Mouse (Mus musculus) stomach, adult 2 months (tissue): Measurements from ENCODE around the gene Gpr85. TPM values are rescaled to one million over a fixed set of nuclear protein-coding genes. Genes with fewer than 3 reads are reported as not detected.

Source experiments
- polyA plus RNA-seq: library from polyadenylated mRNA; depleted of rRNA; stranded (reverse); fragments of >200 nt; gene quantifications from 2 replicates; pipeline ENCODE4 v1.2.3, GENCODE M21; 2012; rRNA removed

Gene Gpr85
- polyA plus RNA-seq: 0.08 and 0.15 TPM in 2 replicates

DNA sequence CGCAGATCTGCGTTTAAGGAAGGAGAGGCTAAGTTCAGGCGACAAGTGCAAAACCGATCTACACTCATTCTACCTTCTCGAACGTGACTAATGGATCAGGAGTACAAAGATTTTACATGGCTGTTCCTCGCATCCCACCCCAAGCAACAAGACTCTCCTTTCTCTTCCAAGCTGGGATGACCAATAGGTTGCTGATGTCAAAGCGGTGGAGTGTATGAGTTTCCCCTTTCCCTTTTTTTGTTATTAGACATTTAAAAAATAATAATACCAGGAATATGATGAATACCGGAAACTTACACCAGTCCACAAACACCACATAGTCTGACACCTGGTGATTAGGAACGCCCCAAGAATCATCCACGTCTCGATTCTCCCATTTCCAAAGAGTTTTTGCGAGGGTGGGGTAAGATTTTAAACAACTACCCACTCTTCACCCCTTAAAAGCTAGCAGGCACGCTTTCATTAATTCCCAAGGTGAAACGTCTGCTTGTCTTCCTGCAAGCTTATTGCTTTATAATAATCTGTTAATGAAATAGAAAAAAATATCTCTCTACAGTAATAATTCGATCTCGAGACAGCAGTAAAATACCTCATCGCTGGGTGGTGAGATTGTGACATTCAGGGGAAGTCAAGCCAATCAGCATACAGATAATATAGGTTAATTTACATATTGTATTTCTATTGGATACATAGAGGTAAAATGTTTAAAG lies at the start of gene Gpr85:
Gpr85 (minus strand) TSS at position 598 of the 710 bp plus-strand sequence.

DNA sequence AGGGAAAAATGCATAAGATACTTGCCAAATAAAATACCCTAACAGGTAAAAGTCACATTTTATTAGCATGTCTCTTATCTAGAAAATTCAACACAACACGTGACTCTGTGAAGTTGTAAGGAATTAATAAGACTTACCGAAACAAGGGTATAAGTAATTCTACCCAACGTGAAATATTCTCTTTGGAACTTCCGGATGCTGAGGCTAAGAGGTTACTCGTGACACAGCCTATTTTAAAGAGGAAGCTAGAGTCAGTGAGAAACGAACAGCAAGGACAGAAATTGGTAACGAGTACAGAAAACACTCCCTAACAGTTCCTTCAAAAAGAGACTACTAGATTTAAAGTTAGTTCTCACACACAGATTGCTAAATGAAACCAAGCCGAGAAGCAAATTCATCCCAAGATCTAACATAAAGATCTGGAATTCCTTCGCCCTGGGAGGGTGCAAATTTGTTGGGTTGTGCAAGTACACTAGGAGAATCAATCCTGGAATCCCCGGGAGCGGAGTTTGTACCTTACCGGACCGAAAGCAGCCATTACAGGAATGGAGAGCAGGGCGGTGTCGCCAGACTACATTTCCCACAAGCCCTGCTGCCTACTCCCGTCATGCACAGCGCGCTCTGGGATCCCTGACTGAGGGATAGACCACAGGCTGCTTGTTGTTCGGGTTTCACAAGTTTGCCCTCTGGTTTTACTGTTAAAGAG lies 31.3 kb upstream of the Gpr85 start, which contains the start of gene 2610001J05Rik:
2610001J05Rik (minus strand) TSS at position 600 of the 706 bp plus-strand sequence.

Other genes starting within 250 kb of the Gpr85 start
- gene Tmem168, start 231.8 kb downstream of the Gpr85 start, polyA plus RNA-seq: 1.6 and 4.1 TPM in 2 replicates
- 0.10 and 0.14 TPM in 2 replicates for gene Bmt2, start 162.0 kb downstream of the Gpr85 start, polyA plus RNA-seq
- 2.1 and 3.1 TPM in 2 replicates for gene 2610001J05Rik, start 31.6 kb upstream of the Gpr85 start, polyA plus RNA-seq